Mouse (Mus musculus): ENCODE results near the gene Rnf224.

The Rnf224 gene

DNA sequence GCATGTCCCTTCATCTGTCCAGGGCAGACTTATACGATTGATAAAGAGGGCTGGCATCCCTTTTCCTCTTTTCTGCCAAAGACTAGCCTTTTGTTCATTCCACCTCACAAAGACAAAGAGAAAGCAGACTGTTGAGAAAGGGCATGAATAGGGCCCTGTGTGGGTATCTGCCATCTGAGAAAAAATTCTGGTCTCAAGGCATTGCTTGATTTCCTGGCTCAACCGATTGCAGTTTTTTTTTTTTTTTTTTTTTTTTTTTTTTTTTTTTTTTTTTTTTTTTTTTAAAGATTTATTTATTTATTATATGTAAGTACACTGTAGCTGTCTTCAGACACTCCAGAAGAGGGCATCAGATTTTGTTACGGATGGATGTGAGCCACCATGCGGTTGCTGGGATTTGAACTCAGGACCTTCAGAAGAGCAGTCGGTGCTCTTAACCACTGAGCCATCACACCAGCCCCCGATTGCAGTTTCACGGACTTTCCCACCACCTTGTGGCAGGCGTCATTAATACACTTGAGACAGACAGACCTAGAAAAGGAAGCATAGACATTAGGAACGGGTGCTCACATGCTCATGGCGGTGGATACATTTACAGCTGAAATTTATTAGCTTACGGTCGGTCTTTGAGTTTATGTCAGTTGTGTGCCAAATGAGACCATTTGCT is 20.0 kb upstream of the Rnf224 start:
- peak; percentile 73 for DNase-seq (ENCODE audit: low spot score)

DNA sequence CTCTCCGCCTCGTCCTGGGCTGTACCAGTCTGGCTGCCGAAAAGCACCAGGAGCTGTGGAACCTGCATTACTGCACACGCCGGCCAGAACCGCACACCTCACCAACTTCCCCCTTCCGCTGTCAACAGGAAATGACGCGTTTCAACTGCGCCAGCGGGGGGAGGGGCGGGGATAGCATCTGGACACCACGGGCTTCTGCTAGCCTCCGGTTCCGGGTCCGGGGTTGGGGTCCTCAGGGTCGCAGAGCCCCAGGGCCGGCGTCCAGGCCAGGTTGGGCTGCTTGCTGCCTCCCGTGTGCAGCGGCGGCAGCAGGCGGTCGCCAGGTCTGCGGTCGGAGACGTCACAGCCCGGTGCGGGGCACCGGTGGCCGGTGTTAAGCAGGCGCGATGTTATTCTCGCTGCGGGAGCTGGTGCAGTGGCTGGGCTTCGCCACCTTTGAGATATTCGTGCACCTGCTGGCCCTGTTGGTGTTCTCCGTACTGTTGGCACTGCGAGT is 18.7 kb upstream of the Rnf224 start, which contains the start of gene Tmem203:
TSS of gene Tmem203 (plus strand) at position 156 of the 496 bp plus-strand sequence.
- DNase-seq (ENCODE audit: low spot score), result peak; percentile 90

DNA sequence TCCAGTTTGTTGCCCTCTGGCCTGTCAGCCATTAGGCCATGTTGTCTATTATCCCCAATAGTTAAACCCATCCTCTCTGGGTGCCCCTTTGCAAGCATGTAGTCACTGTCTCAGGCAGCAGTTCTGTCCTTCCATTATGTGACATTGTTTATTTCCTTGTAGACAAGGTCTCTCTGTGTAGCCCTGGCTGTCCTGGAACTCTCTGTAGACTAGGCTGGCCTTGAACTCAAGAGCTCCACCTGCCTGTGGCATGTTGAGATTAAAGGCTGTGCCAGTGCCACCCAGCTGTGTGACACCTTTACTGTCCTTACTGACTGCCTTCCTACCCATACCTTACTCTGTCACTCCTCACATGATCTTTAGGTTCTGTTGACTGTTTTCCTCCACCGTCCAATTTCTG is 15.7 kb upstream of the Rnf224 start:
- peak; percentile 33 for DNase-seq (ENCODE audit: low spot score)

DNA sequence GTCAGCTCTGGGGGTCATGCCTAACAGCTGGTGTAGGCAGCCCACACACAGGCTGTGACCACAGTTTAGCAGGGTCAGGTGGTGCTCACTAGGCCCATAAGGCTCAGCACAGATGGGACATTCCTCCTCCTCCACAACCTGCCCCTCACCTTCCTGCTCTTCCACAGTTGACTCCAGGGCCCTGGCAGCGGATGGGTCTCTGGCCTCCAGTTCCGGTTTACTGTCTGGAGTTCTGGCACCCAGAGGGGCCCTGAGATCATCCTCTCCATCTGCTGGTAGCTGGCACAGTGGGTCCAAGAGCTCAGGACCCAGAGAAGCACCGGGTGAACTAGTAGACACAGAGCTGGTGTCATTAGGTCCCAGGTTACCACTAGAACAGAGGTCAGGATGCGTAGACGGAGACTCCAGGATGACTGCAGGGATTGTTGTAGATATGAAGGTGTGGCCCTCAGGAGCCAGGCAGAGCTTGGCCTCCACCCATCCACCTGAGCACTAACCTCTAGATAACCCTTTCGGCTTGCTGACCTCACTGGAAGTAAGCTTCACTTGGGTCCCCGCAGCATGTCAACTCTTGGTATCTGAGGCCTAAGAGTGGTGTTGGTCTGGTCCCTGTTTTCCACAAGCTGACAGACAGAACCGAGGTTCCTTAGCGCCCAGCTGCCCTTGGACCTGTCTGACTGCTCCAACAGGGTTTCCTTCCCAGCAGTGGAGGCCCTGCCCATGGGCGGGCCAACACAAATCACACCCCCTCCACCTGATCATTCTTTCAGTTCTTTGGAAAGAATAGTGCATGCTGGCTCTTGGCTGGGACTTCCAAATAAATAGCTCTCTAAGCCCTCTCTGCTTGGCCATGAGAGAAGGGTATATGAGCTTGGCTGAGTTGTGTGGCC is 9.8 kb upstream of the Rnf224 start, which contains the start of gene AL732309.1:
TSS of gene AL732309.1 (minus strand) at position 681 of the 890 bp plus-strand sequence.
- DNase-seq (ENCODE audit: low spot score), result no peak

DNA sequence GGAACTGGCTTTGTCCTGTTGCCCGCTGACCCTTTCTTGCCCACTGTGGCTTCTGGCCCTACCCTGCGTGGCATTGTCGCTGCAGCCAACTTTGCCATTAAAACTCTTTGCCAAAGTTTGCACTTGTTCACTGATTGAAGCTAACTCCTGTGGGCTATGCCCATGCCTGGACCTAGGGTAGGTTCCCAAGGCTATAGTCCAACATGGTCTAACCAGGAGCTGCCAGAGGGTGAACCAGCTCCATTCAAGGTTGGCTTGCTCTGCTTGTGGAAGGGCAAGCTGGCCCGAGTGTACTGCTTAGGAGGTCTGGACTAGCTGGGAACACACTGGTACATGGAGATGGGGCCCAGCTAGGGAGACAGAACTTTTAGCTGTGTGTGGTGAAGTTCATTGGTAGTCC is 7.6 kb upstream of the Rnf224 start:
- DNase-seq (ENCODE audit: low spot score), result no peak

DNA sequence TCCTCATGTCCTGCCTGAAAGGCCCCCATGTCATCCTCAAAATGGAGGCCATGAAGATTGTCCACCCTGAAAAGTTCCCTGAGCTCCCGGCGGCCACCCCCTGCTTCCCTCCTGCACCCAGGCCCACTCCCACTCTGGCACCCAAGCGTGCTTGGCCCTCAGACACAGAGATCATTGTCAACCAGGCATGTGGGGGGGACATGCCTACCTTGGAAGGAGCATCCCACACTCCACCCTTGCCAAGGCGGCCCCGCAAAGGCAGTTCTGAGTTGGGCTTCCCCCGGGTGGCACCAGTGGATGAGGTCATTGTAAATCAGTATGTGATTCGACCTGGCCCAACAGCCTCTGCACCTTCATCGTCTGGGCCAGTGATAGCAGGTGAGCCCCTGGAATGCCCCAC is 6.8 kb upstream of the Rnf224 start:
- no peak for DNase-seq (ENCODE audit: low spot score)

DNA sequence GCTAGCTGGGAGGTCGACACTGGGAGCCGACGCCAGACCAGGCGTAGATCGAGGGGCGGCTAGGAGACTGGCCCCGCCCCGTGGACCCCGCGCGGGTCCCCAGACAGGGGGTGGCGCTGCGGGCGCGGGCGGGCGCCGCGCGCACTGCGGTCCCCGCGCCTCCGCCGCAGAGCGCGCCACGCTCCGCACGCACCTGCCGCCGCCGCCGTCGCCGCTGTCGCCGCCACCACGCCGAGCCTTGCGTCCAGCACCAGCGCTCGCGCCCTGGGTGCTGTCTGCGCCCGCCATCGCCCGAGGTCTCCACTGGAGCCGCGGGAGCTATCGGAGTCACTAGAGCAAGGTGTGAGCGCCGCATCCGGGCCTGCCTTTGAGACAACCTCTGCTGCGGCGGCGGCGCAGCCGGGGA is 5.5 kb upstream of the Rnf224 start, which contains the start of the genes Rnf208 and Cysrt1:
TSS of gene Rnf208 (plus strand) at position 155 of the 406 bp plus-strand sequence.
TSS of gene Cysrt1 (minus strand) at position 352 of the 406 bp plus-strand sequence.
- DNase-seq (ENCODE audit: low spot score), result peak; percentile 44

DNA sequence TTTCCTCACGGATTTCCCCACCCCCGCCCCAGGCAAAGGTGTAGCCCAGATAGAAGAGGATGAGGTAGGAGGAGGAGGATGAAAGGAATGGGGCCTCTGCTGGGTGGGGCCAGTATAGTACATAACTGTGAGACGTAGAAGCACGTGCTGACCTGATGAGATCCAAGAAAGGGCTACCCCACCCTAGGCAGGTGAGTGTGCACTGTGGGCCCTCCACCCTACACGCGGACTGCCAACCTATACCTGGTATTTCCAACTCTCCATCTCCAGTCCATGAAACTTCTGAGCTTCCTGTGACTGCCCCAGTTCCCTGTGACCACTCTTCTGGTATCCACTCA is 4.8 kb upstream of the Rnf224 start:
- no peak for DNase-seq (ENCODE audit: low spot score)

DNA sequence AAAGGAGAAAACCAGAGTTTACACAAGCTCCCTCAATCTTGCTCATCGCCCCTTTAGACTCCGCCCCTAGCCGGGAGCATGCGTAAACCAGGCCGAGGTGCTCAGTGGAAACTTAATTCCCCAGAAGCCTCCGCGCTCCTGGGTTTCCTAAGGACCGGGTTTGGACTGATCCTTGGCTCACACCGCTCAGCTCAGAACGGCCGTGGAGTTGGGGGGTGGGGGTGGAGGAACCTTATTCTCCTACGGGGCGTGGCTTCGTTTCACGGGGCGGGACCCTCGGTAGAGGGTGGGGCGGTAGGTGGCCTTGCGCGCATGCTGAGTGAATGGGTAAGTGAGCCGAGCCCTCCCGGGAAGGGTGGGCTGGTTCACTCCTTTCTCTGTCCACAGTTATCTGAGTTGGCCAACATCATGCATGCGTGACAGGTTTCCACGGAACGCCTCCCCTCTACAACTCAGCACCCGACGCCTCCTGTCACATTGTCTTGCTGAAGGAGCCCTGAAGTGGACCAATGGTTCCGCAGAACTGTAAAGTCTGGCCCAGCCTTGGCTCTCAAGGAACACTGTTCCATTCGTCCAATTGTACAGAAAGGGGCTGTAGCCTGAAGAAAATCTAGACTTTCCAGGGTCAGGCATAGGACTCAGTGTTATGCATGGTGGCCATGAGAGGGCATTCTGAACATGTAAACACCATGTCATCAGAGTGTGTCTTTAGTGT is 4.3 kb upstream of the Rnf224 start:
- DNase-seq (ENCODE audit: low spot score), result peak; percentile 52

DNA sequence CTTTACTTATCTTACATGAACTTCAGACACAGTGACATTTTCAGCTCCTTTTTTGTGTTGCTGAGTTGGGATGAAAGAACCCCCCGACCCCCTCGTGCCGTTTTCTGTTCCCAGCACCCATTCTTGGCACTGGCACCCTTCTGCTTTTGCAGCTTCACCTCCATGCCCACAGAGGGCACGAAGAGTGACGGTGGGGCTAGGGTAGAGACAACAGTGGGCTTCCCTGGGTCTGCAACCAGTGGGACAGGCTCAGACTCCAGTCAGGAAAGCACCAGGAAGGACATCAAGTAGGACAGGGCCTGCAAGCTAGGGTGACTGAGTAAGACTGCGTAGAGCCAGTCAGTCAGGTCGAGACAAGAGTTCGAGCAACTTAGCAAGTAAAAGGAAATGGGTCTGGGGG is 3.7 kb upstream of the Rnf224 start:
- DNase-seq (ENCODE audit: low spot score), result no peak

DNA sequence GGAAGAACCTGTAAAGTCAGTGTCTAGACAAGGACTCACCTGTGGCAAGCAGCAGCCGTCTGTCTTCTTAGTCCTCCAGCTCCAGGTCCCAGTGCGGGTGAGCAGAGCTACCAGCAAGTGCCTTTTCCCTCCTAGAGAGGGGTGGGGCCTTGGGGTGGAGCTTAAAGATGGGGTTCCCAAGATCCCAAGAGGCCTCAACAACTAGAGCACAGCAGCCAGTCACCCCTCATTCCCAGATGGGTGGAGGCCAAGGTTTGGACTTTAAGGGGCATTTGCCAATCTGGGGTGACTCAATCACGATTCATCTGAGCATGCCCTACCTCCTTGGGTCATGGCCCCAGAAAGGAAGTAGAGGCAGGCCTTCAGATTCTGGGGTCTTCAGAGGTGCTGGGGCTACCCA is 3.2 kb upstream of the Rnf224 start:
- DNase-seq (ENCODE audit: low spot score), result no peak

DNA sequence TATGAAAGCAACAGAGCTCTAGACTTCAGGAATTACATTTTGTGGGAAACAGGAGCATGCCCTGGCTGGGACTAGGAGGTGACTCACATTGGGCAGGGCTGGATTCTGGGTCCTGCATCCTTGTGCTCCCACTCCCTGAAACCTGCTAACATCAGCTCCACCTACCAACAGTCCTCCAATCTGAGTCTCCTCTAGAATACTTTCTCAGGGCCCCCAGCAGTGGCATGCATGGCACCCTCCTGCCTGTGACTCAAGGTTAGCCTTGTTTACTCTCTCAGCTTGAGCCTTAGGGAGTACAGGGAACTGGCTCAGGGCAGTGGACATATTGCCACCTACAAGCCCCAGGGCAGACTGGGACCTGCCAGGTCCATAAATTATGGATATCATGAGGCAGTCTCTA is 1.5 kb upstream of the Rnf224 start:
- no peak for DNase-seq (ENCODE audit: low spot score)

DNA sequence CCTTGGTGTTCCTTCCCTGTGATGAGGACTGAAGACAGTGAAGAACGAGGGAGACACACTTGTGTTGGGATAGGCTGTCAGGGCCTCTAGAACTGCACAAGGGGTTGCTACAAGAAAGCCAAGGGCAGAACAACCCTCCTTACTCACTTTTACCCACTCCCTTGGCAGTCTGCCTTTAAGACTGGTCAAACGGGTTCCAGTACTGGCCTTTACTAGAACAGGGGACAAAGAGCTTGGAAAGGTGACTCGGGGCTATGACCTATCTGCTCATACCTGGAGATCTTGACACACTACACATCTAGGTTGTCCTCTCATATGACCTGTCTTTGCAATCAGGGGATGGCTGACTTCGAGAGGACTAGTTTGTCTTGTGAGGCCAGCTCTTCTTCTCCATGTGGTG is 935 bp upstream of the Rnf224 start:
- DNase-seq (ENCODE audit: low spot score), result no peak

DNA sequence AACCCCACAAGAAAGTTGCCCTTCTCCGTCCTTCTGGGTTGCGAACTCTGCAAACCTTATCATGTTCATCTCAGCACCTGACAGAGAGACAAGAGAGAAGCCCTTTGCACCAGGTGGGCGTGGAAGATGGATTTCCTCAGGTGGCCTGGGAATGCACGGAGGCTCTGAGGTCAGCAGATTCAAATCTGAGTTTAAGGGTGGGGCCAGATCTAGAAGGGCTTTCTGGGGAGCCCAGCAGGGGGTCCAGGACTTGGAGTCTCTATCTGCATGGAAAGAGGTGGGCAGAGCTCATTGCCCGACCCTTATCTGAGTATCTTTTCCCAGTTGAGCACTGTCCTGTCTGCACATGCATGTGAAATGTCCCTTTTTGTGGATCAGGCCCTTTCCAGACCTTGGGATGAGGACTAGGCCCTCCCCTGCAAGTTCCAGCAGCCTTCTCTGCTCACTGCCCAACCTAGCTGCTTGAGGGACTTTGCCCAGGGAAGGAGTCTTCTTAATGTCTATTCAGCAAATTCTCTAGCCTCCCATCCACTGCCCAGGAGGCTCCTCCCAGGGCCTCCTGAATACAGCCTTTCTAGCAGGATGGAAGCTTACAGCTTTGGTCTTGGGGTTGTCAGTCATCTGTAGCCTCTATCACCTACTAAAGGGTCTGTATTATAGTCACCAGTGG is 1.9 kb downstream of the Rnf224 start:
- no peak for DNase-seq (ENCODE audit: low spot score)

DNA sequence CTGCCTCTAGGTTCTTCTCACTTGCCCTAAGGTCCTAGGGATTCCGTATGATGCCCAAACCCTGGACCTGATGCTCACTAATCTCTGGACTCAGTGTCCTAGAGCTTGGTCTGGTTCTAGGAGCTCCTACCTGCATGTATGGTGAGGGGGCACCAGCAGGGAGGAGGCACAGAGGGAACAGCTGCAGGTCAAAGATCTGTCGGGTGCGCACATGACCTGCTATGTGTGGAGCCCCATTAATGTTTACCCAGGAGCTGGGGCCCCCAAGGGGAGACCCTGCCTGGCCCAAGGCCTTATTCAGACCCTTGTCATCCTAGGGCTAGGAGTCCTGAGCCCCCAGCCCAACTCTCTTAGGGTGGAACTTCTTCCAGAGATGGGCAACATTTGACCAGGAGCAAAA is 2.5 kb downstream of the Rnf224 start, which contains the start of gene Slc34a3:
TSS of gene Slc34a3 (minus strand) at position 315 of the 400 bp plus-strand sequence.
- no peak for DNase-seq (ENCODE audit: low spot score)

DNA sequence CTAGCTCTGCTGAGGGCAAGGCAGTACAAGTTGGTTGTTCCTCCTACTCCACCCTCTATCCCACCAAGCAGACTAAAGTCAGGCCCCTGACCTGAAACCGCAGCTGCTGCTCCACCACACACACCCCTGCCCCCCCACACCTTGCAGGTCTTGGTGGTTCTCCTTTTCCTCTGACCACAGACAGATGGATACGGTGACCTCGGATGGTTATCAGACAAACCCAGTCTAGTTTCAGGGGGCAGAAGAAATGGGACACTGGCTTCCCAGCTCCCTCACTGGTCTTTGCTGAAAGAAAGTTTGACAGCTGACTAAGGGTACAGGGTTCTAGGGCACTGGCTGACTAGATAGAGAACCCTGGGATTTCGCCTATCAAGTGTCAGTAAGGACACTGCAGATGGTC is 3.2 kb downstream of the Rnf224 start:
- no peak for DNase-seq (ENCODE audit: low spot score)

DNA sequence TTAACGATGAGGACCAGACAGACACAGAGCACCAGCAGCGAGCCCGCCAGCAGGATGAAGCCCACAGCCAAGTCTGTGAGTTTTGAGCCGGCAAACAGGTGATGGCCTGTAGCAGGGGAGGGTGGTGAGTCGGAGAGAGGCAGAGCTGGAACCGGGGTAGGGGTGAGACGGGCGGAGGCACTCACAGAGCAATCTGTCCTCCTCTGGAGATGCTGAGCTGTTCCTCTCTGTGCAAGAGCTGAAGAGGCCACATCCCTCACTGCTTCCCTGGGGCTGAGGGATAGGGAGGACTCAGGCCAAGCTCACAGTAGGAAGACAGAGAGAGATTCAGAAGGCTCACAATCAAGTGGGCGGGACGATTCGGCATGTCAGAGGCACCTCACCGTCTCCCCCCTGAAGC is 5.5 kb downstream of the Rnf224 start:
- no peak for DNase-seq (ENCODE audit: low spot score)

DNA sequence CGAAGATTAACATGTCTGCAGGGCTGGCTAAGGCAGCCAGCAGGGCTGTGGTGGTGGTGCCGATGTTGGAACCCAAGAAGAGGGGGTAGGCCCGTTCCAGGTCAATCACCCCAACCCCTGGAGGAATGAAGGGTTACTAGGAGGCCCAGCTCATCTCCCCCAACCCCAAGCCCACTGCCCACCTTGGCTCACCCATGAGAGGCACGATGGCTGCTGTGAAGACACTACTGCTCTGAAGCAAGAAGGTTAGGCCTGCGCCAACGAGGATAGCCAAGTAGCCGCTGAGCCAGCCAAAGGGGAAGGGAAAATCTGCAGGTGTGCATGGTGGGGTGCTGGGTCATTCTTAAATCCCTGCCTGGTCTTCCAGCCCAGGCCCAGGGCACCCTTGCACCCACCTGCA is 6.0 kb downstream of the Rnf224 start:
- no peak for DNase-seq (ENCODE audit: low spot score)

DNA sequence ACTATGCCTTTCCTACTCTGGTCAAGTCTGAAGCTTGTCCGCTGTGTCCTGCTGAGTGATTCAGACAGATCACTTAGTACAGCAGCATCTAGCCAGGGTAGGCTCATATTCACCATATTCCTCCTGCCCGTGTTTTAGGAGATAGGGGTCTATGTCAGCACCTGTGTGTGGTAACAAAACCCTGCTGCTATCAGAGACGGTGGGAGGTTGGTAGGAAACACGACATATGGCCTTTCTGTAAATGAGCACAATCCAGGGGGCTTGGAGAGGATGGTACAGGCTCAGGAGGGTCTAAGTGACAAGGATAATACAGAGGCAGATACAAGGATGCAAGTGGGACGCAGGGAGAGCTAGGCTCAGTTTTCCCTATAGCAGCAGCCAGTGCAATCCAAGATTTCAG is 7.0 kb downstream of the Rnf224 start:
- no peak for DNase-seq (ENCODE audit: low spot score)

DNA sequence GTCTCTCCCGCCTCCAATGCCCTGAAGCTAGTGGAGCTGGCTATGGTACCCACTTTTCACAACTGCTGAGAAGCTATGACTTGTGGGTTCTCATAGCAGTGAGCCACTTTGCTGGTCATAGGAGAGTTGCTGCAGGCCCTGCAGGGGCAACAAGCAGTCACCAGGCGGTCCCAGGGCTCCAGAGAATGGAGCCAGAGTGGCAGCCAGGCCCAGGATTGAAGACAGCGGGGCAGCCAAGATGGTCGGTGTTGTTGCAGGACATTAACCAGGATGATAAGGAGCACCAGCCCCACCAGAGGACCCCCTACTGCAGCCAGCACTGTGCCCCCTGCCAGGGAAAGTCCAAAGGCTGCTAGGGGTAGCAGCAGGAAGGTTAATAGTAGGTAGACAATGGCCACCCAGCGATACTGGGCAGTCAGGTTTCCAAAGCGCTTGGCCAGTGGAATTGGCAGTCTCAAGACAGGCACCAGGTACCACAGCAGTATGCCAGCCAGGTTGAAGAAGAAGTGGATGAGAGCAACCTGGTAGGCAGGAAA is 7.5 kb downstream of the Rnf224 start:
- DNase-seq (ENCODE audit: low spot score), result no peak

DNA sequence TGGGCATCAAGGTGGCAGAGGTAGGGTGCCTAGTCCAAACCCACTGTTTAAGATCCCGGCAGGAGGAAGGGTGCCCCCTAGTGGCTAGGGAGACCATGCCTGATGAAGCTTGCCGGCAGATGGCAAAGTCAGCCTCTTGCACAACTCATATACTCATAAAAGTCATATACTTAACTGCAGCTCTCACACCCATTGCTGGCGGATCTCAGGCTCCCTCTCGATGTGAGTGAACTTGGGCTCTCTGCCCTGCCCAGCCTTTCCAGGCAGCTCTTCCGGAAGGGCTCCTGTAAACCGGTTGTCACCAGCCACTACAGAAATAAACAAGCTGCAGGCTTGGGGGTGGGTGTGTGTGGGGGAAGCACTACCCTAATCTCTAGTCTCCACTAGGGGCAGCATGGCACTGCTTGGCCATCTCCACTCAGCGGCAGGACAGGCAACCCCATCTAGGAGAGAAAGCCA is 8.1 kb downstream of the Rnf224 start:
- DNase-seq (ENCODE audit: low spot score), result peak; percentile 89
